Mouse (Mus musculus): ENCODE results near the gene Ephb4. TPM values are rescaled to one million over a fixed set of nuclear protein-coding genes. Genes with fewer than 3 reads are reported as not detected.

The Ephb4 gene
- total RNA-seq (2021) = 10 to 100 TPM; 12.1 to 13.4 TPM
- long read RNA-seq, experiment 1, partial matches to known transcripts = 1 of 2 reads
- long read RNA-seq, experiment 1, other reads (novel, unspliced or antisense) = 1 of 2 reads
- long read RNA-seq, experiment 2, full-length matches to known transcripts = 3 of 5 reads
- long read RNA-seq, experiment 2, partial matches to known transcripts = 1 of 5 reads
- long read RNA-seq, experiment 2, other reads (novel, unspliced or antisense) = 1 of 5 reads

DNA sequence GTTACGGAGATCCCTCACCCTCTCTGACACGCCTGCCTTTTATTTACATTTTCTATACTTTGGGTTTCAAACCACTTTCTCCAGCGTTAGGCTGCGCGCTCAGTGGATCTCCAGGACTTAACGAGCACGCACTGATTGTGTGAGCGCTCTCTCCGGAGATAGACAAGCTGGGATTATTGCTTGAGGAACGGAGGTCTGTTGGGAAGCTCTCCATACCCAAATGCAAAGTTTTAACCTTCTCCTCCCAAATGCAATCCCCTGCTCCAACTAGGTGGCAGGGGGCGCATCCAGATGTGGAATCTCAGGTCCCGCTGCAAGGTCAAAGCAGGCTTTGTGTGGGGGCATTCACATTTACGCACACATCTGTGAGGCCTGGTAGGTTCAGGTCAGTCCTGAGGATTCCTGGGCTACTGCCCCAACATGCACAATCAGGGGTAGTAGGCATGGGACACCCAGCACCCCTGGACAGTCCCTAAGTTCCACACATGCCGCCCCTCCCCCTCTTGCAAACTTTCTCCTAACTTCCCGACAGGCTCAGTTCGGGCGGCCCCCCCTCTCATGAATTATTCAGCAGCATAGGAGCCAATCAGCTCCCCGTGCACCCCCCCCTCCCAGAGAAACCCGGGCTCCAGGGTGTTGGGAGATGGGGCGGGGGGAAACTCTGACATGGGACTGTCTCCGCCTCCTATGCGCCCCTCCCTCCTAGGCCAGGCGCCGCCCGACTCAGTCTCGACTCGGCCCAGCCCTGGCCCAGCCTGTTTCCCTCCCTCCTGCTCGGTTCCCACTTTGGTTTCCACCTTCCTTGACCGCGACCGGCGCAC, at the start of gene Ephb4:
Gene Ephb4 (plus strand): TSS at position 726 of the 821 bp plus-strand sequence.
- intact Hi-C loops (cut with DNase I) = no loop called here
- peak; percentile 85 to 91 for DNase-seq

DNA sequence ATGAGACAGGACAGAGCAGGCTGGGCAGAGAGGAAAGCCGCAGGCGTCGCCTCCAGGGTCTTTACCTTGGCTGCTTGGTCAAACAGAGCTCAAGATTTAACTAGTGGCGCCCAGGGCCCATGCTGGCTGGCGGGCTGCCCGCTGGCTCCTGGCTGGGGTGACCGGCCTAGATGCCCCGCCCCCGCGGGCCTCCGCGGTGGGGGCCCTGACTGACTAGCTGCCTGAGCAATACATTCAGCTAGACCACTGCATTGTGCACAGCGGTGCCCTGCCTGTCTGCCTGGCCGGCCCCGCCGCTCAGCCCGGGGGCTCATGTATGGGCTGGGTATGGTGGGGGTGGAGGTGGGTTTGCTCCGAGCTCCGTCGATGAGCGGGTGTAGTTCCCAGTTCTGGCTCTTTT, 48.7 kb upstream of the Ephb4 start:
- intact Hi-C loops (cut with DNase I) = no loop called here

DNA sequence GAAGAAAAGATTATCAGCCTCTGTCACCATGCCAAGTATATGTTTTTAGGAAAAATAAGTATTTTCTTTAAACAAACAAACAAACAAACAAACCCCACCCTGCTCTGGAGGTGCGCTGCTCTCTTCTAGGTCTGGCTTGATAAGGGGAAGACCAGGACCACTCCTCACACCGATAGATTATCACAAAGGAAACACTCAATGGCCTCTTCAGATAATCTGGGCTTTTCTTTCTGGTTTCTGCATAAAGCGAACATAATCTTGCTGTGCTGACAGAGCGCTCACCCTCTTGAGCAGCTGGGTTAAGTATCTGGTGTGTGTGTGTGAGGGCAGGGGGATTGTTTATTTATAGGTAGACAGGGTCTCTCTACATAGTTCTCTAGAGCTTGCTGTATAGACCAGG, 46.3 kb upstream of the Ephb4 start:
- no peak for DNase-seq
- intact Hi-C loops (cut with DNase I) = no loop called here

More for the DNA sequence above, 48.7 kb upstream of the Ephb4 start:
- no peak for DNase-seq

DNA sequence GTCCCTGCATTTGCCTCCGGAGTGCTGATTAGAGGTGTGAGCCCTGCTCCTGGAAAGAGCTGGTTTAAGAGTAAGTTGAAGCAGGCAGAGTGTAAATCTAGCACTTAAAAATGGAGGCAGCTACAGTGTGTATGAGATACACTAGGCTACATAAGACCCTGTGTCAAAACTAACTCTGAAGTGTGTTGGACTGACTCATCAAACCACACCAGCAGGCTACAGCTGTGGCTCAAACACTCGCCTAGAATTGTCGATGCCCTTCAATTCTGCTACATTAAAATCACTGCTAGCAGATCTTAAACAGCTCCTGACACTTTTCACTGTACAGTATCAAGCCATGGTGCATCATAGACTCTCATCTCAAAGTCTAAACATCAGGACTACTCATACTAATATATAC, 45.7 kb upstream of the Ephb4 start:
- intact Hi-C loops (cut with DNase I) = no loop called here
- DNase-seq = no peak

GRCm38 (mm10) chr5:137304816-137305215, 45.1 kb upstream of the Ephb4 start:
- DNase-seq = no peak
- intact Hi-C loops (cut with DNase I) = no loop called here

DNA sequence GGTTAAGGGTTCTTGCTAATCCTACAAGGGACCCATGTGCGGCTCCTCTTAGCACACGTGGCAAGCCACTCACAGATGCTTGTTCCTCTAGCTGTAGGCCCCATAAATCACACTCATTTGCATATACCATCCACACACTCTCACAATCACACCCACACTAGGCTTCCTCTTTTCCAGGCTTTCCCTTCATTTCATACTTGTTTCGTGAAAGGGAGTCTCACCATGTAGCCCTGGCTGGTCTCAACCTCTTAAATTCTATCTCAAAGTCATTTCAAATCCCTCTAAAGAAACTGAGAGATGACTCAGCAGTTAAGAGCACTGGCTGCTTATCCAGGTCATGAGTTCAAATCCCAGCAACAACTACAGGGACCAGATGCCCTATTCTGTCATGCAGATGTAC, 44.1 kb upstream of the Ephb4 start:
- intact Hi-C loops (cut with DNase I) = no loop called here
- DNase-seq = no peak

GRCm38 (mm10) chr5:137306439-137307005, 43.4 kb upstream of the Ephb4 start:
- DNase-seq = no peak
- intact Hi-C loops (cut with DNase I) = no loop called here

DNA sequence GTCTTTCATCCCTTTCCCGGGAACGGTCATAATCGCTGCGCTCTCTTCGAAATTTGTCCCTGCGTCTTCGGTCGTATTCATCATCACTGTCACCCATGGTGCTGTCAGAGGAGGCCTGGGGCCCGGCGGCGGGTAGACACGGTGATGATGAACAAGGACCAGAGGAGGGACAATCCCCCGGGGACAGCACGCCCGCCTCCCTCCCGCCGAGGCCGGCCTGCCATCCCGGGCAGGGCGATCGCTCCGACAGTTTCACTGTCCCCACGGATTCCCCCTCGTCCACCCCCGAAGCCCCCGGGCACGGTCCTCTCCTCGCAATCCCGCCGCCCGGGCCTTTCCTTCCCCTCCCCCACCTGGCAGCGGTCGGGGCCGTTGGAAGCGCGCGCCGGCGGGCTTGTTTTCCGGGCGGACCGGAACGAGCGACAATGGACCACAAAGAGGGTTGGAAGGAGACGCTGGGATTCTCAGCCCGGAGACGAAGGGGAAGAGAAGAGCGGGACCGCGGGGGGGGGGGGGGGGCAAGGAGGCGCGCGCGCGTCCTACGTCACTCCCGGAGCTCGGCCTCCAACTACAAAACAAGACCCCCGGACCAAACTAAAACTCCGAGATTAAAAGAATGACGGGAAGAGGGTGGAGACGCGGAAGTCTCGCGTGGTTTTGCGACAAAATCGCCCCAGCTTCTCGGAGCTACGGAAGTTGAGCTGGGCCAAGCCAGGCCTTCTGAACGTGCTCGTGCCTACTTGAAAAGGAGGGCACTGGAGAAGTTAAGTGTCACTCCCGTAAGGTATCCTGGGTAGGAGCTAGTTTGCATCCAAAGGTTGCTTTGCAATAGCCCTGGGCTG, 42.6 kb upstream of the Ephb4 start, which contains the start of gene Srrt:
Gene Srrt (minus strand): TSS at position 604 of the 842 bp plus-strand sequence.
- intact Hi-C loops (cut with DNase I) = no loop called here
- DNase-seq = peak; percentile 80 to 88

DNA sequence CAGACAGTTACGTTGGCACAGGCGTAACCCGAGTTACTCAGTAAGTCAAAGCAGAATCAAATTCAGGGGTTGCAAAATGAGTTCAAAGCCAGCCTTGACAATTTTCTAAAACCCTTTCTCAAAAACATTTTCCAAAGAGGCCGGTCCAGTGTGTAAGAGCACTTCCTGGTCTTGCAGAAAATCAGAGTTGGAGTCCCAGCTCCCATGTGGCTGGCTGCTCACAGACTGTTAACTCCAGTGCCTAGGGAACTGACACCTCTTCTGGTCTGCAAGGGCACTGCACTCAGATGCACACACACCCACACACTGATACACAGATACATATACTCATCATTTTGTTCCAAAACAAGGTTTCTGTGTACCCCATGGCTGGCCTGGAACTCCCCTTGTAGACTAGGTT, 41.6 kb upstream of the Ephb4 start:
- DNase-seq = no peak
- intact Hi-C loops (cut with DNase I) = no loop called here

DNA sequence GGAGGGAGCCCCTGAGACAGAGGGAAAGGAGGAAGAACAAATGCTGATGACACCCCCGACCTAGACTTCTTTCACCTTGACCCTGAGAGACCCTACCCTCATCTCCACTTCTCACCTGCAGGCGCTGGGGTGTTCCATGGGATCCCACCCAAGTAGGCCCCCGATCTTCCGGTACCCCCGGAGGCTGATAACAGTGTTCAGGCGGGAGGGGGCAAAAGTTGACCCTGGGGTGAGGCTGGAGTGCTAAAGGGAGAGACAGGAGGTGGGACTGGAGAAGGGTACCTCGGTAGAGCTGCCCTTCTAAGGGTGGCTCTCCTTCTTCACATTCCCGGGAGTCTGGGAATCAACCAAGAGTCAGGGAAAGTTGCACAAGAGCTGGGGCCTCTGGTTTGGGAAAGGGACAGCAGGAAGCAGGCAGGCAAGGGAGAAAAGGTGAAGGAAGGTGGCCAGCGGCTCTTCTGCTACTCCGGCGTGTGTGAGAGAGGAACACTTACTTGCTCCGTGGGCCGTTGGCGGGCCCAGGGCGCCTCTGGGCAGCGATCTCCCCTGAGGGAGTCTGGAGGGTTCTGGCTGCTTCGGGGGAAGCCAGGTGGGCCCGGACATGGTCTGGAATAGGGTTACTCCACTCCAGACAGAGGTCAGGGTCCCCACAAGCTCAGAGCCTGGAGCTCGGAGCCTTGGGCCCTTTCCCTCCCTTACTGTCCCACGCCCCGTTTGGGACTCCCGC, 36.3 kb upstream of the Ephb4 start:
- intact Hi-C loops (cut with DNase I) = loop anchor here (5.0 kb wide), 1 partner anchor 189 kb away; the partner anchor contains the start of gene Pop7
- DNase-seq = no peak

- intact Hi-C loops (cut with DNase I) = loop anchor here (5.0 kb wide), 1 partner anchor 188 kb away; the partner anchor contains the start of gene Pop7
- peak; percentile 89 to 91 for DNase-seq
Measured at GRCm38 (mm10) chr5:137314193-137315083, 35.5 kb upstream of the Ephb4 start, which contains the start of gene Trip6. Gene Trip6, minus strand, starts transcription at chr5:137314404.

GRCm38 (mm10) chr5:137315084-137315903, 34.6 kb upstream of the Ephb4 start:
- DNase-seq = no peak
- intact Hi-C loops (cut with DNase I) = no loop called here

DNA sequence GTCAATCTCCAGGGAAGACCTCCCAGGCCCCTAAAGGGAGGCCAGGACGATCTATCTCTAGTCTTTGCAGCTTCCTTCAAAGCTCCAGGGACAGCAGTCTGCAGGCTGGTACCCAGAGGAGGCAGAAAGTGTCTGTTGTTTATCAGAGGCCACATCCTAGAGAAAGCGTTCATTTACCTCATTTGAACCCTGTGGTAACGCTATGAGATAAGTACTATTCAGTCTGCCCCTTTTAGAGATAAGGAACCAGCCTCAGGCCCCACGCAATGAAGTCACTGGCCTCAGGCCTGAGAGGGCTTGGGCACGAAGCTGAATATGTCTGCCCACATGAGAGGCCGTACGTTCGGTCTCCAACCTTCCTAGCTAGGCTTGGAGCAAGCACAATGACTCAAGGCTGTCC, 32.5 kb upstream of the Ephb4 start:
- no peak for DNase-seq
- intact Hi-C loops (cut with DNase I) = no loop called here

DNA sequence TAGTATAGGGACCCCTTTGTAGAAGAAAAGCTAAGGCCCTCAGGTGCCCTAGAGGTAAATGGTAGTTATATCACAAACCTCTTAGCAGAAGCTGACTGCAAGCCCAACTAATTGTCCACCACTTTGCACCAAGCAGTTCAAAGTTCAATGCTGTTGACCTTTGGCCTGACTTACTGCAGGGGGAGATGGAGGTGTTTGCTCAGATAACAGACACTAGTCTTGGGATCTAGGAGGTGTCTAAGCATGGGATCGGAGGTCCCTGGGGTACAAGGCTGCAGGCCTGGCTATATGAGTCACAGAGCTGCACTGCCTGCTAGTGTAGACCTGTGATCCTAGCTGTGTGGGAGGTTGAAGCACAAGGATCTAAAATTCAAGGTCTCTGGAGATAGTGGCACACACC, 31.3 kb upstream of the Ephb4 start:
- no peak for DNase-seq
- intact Hi-C loops (cut with DNase I) = no loop called here

DNA sequence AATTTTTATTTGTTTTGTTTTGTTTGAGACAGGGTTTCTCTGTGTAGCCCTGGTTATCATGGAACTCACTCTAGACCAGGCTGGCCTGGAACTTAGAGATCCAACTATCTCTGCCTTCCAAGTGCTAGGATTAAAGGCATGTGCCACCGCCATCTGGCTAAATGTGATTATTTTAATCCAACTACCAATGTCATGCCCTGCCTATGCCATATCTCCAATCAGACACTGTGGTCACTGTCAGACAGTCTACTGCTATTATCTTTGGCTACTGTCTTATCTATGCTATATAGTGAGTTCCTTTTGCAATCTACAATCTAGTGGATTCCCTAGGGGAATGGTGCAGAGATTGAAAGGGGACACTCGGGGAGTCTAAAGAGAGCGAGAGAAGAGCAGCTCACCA, 28.9 kb upstream of the Ephb4 start:
- intact Hi-C loops (cut with DNase I) = no loop called here
- DNase-seq = no peak

GRCm38 (mm10) chr5:137330910-137331309, 19.0 kb upstream of the Ephb4 start:
- intact Hi-C loops (cut with DNase I) = no loop called here
- DNase-seq = no peak

- intact Hi-C loops (cut with DNase I) = no loop called here
Measured at GRCm38 (mm10) chr5:137332857-137333511, 16.9 kb upstream of the Ephb4 start.

More at GRCm38 (mm10) chr5:137332857-137333511, 16.9 kb upstream of the Ephb4 start:
- no peak for DNase-seq
